Mouse (Mus musculus): ENCODE data around the gene Gpatch2l. TPM values are rescaled to one million over a fixed set of nuclear protein-coding genes. Genes with fewer than 3 reads are reported as not detected.

Gene Gpatch2l
- total RNA-seq, 4 experiments from 2014 or later: 20.7 to 29.1 (median 24.9) TPM

GRCm38 (mm10) chr12:86280000-86280399 is 38.3 kb downstream of the Gpatch2l start:
- DNase-seq: no peak

GRCm38 (mm10) chr12:86285704-86286103 is 44.0 kb downstream of the Gpatch2l start:
- DNase-seq: no peak

- DNase-seq: no peak
These were observed 55.8 kb downstream of the Gpatch2l start for GRCm38 (mm10) chr12:86297450-86297849.

GRCm38 (mm10) chr12:86302973-86303372 is 61.3 kb downstream of the Gpatch2l start:
- DNase-seq: no peak

- no peak for DNase-seq
These were observed 63.4 kb downstream of the Gpatch2l start for GRCm38 (mm10) chr12:86305045-86305444.

- DNase-seq: no peak
These were observed 64.1 kb downstream of the Gpatch2l start for GRCm38 (mm10) chr12:86305635-86306243.

GRCm38 (mm10) chr12:86309474-86309873 is 67.8 kb downstream of the Gpatch2l start:
- no peak for DNase-seq

GRCm38 (mm10) chr12:86309902-86310301 is 68.2 kb downstream of the Gpatch2l start:
- DNase-seq: no peak

GRCm38 (mm10) chr12:86320629-86321028 is 79.0 kb downstream of the Gpatch2l start:
- DNase-seq: no peak

GRCm38 (mm10) chr12:86324297-86324696 is 82.6 kb downstream of the Gpatch2l start:
- DNase-seq: no peak

- no peak for DNase-seq
These were observed 88.2 kb downstream of the Gpatch2l start for GRCm38 (mm10) chr12:86329813-86330212.

- no peak for DNase-seq
These were observed 89.0 kb downstream of the Gpatch2l start for GRCm38 (mm10) chr12:86330684-86331083.

GRCm38 (mm10) chr12:86331248-86331647 is 89.6 kb downstream of the Gpatch2l start:
- DNase-seq: no peak

GRCm38 (mm10) chr12:86336209-86336608 is 94.6 kb downstream of the Gpatch2l start:
- no peak for DNase-seq

GRCm38 (mm10) chr12:86336887-86337286 is 95.2 kb downstream of the Gpatch2l start:
- DNase-seq: no peak

Other genes starting within 250 kb of the Gpatch2l start
- gene Tgfb3, start 162.8 kb upstream of the Gpatch2l start, total RNA-seq (2022): 10 to 100 TPM in 3 of 4 experiments, 1 to 10 TPM in 1; 10.0 to 14.8 (median 12.0) TPM
- gene Ift43, start 159.3 kb upstream of the Gpatch2l start, total RNA-seq (2022): 10 to 100 TPM; 27.3 to 37.7 (median 31.4) TPM
- under 1 TPM in 3 of 4 experiments, not detected in 1; 0.24 to 0.52 (median 0.41) TPM for gene Esrrb, start 119.3 kb downstream of the Gpatch2l start, total RNA-seq (2022)

Measured in adrenal gland, adult 8-10 months (tissue).